Mouse (Mus musculus) spleen, adult 2 months (tissue): ENCODE measurements around the gene Mtmr11. TPM values are rescaled to one million over a fixed set of nuclear protein-coding genes. Genes with fewer than 3 reads are reported as not detected.

Experiments
- DNase-seq, 2 experiments: peaks; one replicate each; pipeline versions ENCODE4 v3.0.0 to v3.0.0-alpha.2; 2012 to 2021; ENCODE audit warnings: low spot score in 2 of 2, low read depth in 1 of 2
- H3K27ac ChIP-seq: fragments of 200-500 bp; 2 replicates; pipeline ENCODE4 v1.5.1; 2012; ENCODE audit warnings: low read length, inconsistent platforms; ENCODE audit not compliant: insufficient read depth
- H3K27me3 ChIP-seq: fragments of 200-500 bp; 2 replicates; pipeline ENCODE4 v1.6.1; 2012; ENCODE audit warnings: mild to moderate bottlenecking, moderate library complexity, low read length, inconsistent platforms; ENCODE audit not compliant: control insufficient read depth, insufficient read depth
- H3K36me3 ChIP-seq: fragments of 200-500 bp; 2 replicates; pipeline ENCODE4 v1.6.1; 2012; ENCODE audit warnings: mild to moderate bottlenecking, low read length, inconsistent platforms; ENCODE audit not compliant: control insufficient read depth, insufficient read depth
- H3K4me1 ChIP-seq: fragments of 200-500 bp; 2 replicates; pipeline ENCODE4 v1.6.1; 2011; ENCODE audit warnings: inconsistent platforms; ENCODE audit not compliant: control insufficient read depth, insufficient read depth, insufficient read length
- H3K4me3 ChIP-seq: fragments of 200-500 bp; 2 replicates; pipeline ENCODE4 v1.5.1; 2011; ENCODE audit warnings: mild to moderate bottlenecking, inconsistent platforms; ENCODE audit not compliant: insufficient read depth, insufficient read length; ENCODE audit errors: extremely low read depth
- CTCF ChIP-seq: fragments of 200-500 bp; IDR thresholded peaks from 2 replicates; pipeline ENCODE4 v1.5.1; 2011; ENCODE audit warnings: mild to moderate bottlenecking, inconsistent platforms; ENCODE audit not compliant: insufficient read depth, insufficient read length, insufficient replicate concordance; ENCODE audit errors: extremely low read depth
- POLR2A ChIP-seq: fragments of 200-500 bp; IDR thresholded peaks from 2 replicates; pipeline ENCODE4 v1.6.1; 2011; ENCODE audit warnings: low read depth, low read length, inconsistent platforms
- WGBS: fragments of 180-500 bp; shearing (Covaris S2); methylation state at CpG from one replicate; pipeline ENCODE4 v1.1.7; 2018; 5-methylcytosine and 5-hydroxymethylcytosine counted together
- polyA plus RNA-seq: library from polyadenylated mRNA; depleted of rRNA; stranded (reverse); fragments of >200 nt; gene quantifications from 2 replicates; pipeline ENCODE4 v1.2.3, GENCODE M21; 2012; rRNA removed

Mtmr11 gene
- 2.1 and 2.7 TPM in 2 replicates for polyA plus RNA-seq

- no peak for DNase-seq
- TF ChIP-seq POLR2A (no peak), CTCF (no peak)
- 22% methylated on average over 16 of the region's 16 CpGs for WGBS
- peaks cover 8% of the 10 kb centered on the region; the same call in 1 of the 2 replicates for H3K4me1 ChIP-seq
- peak within 1 kb of the TSS; percentile 44; the same call in 1 of the 2 replicates for H3K4me3 ChIP-seq
- no peaks in the 10 kb centered on the region for H3K36me3 ChIP-seq
- H3K27me3 ChIP-seq, result peaks cover 6% of the 10 kb centered on the region; the same call in 1 of the 2 replicates
- H3K27ac ChIP-seq, result no peak within 1 kb of the TSS
These were observed at the start of gene Mtmr11 for GRCm38 (mm10) chr3:96161869-96162840. Gene Mtmr11, plus strand, starts transcription at chr3:96162004.

GRCm38 (mm10) chr3:96113251-96113650, 48.6 kb upstream of the Mtmr11 start:
- no peaks in the 10 kb centered on the region for H3K27me3 ChIP-seq
- peaks cover 2% of the 10 kb centered on the region; the same call in 1 of the 2 replicates for H3K36me3 ChIP-seq
- H3K27ac ChIP-seq, result no peak overlapping the region
- DNase-seq, result no peak
- peaks cover 2% of the 10 kb centered on the region; the same call in 1 of the 2 replicates for H3K4me1 ChIP-seq
- 83% methylated on average over 3 of the region's 3 CpGs for WGBS
- no peak overlapping the region for H3K4me3 ChIP-seq
- TF ChIP-seq POLR2A (no peak), CTCF (no peak)

- H3K4me1 ChIP-seq, result peaks cover 4% of the 10 kb centered on the region; the same call in 1 of the 2 replicates
These were observed 43.7 kb upstream of the Mtmr11 start for GRCm38 (mm10) chr3:96118142-96118541.

GRCm38 (mm10) chr3:96118702-96119101, 43.1 kb upstream of the Mtmr11 start:
- Histone ChIP-seq H3K4me1 (peaks cover 4% of the 10 kb centered on the region; the same call in 1 of the 2 replicates), H3K36me3 (0 out of 2 replicates have a peak, but pooled peaks cover 1% of the 10 kb centered on the region), H3K4me3 (no peak overlapping the region), H3K27ac (no peak overlapping the region), H3K27me3 (no peaks in the 10 kb centered on the region)
- no peak for DNase-seq
- no peak for TF ChIP-seq POLR2A
- no peak for TF ChIP-seq CTCF
- WGBS, result 55% methylated on average over 2 of the region's 2 CpGs

More at GRCm38 (mm10) chr3:96118142-96118541, 43.7 kb upstream of the Mtmr11 start:
- H3K27me3 ChIP-seq, result no peaks in the 10 kb centered on the region
- H3K36me3 ChIP-seq, result peaks cover 1% of the 10 kb centered on the region; the same call in 1 of the 2 replicates
- DNase-seq, result no peak
- no peak overlapping the region for H3K27ac ChIP-seq
- TF ChIP-seq CTCF, result no peak
- no peak for TF ChIP-seq POLR2A
- WGBS, result 16% methylated on average over 2 of the region's 2 CpGs
- no peak overlapping the region for H3K4me3 ChIP-seq

- Histone ChIP-seq H3K4me1 (no peaks in the 10 kb centered on the region), H3K4me3 (no peak overlapping the region), H3K36me3 (no peaks in the 10 kb centered on the region), H3K27me3 (no peaks in the 10 kb centered on the region), H3K27ac (no peak overlapping the region)
- TF ChIP-seq CTCF, result no peak
- TF ChIP-seq POLR2A, result no peak
- DNase-seq, result no peak
- WGBS, result 86% methylated on average over 5 of the region's 5 CpGs
These were observed 37.6 kb upstream of the Mtmr11 start for GRCm38 (mm10) chr3:96124235-96124634.

GRCm38 (mm10) chr3:96128128-96128527, 33.7 kb upstream of the Mtmr11 start:
- H3K27me3 ChIP-seq, result no peaks in the 10 kb centered on the region
- no peak for DNase-seq
- H3K4me1 ChIP-seq, result no peaks in the 10 kb centered on the region
- TF ChIP-seq POLR2A (no peak), CTCF (no peak)
- H3K4me3 ChIP-seq, result no peak overlapping the region
- 0 out of 2 replicates have a peak, but pooled peaks cover 1% of the 10 kb centered on the region for H3K36me3 ChIP-seq
- H3K27ac ChIP-seq, result no peak overlapping the region
